Comparison of ENCODE assay signal across 8 mouse cellular contexts in genomic region chr4:129462118-129462517, GRCm38 (mm10). TPM values are rescaled to one million over a fixed set of nuclear protein-coding genes. Genes with fewer than 3 reads are reported as not detected.
DNase-seq lines count a peak whose midpoint lies in the region; ATAC-seq and TF ChIP-seq lines count a peak whose summit lies in the region.

No protein-coding gene starts in this region.

- DNase-seq in lung, embryonic 14.5 days, result no peak
- DNase-seq in lung, postnatal 36 days, result no peak
- no peak for DNase-seq in hindbrain, postnatal 0 days (ENCODE audit: low spot score)
- peak; percentile 82 for DNase-seq in midbrain, embryonic 11.5 days (ENCODE audit: low spot score, missing footprints)
- no peak for DNase-seq in thymus, postnatal 14 days
- no peak for DNase-seq in layer of hippocampus, adult 9-11 months
- no peak for DNase-seq in urinary bladder, postnatal 10 days (ENCODE audit: low spot score)

- no peak for TF ChIP-seq CTCF in lung, embryonic 14.5 days (IDR thresholded peaks at IDR 0.05; ENCODE audit: low read depth)
- TF ChIP-seq CTCF in hindbrain, postnatal 0 days (IDR thresholded peaks at IDR 0.05; ENCODE audit: low read depth), result no peak

- 43% methylated on average over 3 of the region's 3 CpGs for WGBS in lung, embryonic 14.5 days
- WGBS in hindbrain, postnatal 0 days, result 35% methylated on average over 3 of the region's 3 CpGs
- 50% methylated on average over 3 of the region's 3 CpGs for WGBS in midbrain, embryonic 11.5 days

- H3K27ac ChIP-seq in lung, embryonic 14.5 days (ENCODE audit: low read depth), result peak overlapping the region; percentile 80
- H3K27ac ChIP-seq in brown adipose tissue, adult 24 weeks (replicated peaks; ENCODE audit: low read depth, low read length), result peak overlapping the region; percentile 87
- H3K27ac ChIP-seq in hindbrain, postnatal 0 days, result peak overlapping the region; percentile 76
- no peak overlapping the region for H3K27ac ChIP-seq in midbrain, embryonic 11.5 days (ENCODE audit: low read depth, low read length)

- no peaks in the 10 kb centered on the region for H3K27me3 ChIP-seq in lung, embryonic 14.5 days (ENCODE audit: insufficient read depth, low read length)
- H3K27me3 ChIP-seq in hindbrain, postnatal 0 days (ENCODE audit: insufficient read depth, low read length), result no peaks in the 10 kb centered on the region
- no peaks in the 10 kb centered on the region for H3K27me3 ChIP-seq in midbrain, embryonic 11.5 days (ENCODE audit: control insufficient read depth, insufficient read depth, low read length)

- ATAC-seq in lung, embryonic 14.5 days (ENCODE audit: insufficient read depth), result no peak
- no peak for ATAC-seq in hindbrain, postnatal 0 days
- ATAC-seq in midbrain, embryonic 11.5 days (ENCODE audit: low FRiP score), result no peak

- peak overlapping the region; percentile 77 for H3K4me2 ChIP-seq in lung, embryonic 14.5 days
- peak overlapping the region; percentile 69 for H3K4me2 ChIP-seq in hindbrain, postnatal 0 days (ENCODE audit: low read depth, low read length)
- peak overlapping the region; percentile 84 for H3K4me2 ChIP-seq in midbrain, embryonic 11.5 days

- H3K36me3 ChIP-seq in lung, embryonic 14.5 days (ENCODE audit: insufficient read depth), result peaks cover 24% of the 10 kb centered on the region
- H3K36me3 ChIP-seq in hindbrain, postnatal 0 days (ENCODE audit: insufficient read depth, low read length), result peaks cover 27% of the 10 kb centered on the region
- H3K36me3 ChIP-seq in midbrain, embryonic 11.5 days (ENCODE audit: control insufficient read depth, insufficient read depth, low read length), result 0 out of 2 replicates have a peak, but pooled peaks cover 6% of the 10 kb centered on the region

- H3K4me3 ChIP-seq in lung, embryonic 14.5 days (ENCODE audit: low read depth, low read length), result peak overlapping the region; percentile 84
- peak overlapping the region; percentile 79 for H3K4me3 ChIP-seq in brown adipose tissue, adult 24 weeks (ENCODE audit: insufficient read depth, low read depth, low read length)
- peak overlapping the region; percentile 87 for H3K4me3 ChIP-seq in hindbrain, postnatal 0 days (ENCODE audit: low read length)
- H3K4me3 ChIP-seq in midbrain, embryonic 11.5 days (ENCODE audit: low read depth, low read length), result peak overlapping the region; percentile 93

- H3K4me1 ChIP-seq in lung, embryonic 14.5 days (ENCODE audit: insufficient read depth), result peaks cover 3% of the 10 kb centered on the region; the same call in 1 of the 2 replicates
- H3K4me1 ChIP-seq in brown adipose tissue, adult 24 weeks (ENCODE audit: control insufficient read depth, insufficient read depth, insufficient read length, low read length), result peaks cover 5% of the 10 kb centered on the region
- H3K4me1 ChIP-seq in hindbrain, postnatal 0 days (ENCODE audit: insufficient read depth, low read length), result peaks cover 7% of the 10 kb centered on the region; the same call in 1 of the 2 replicates
- H3K4me1 ChIP-seq in midbrain, embryonic 11.5 days (ENCODE audit: control insufficient read depth, insufficient read depth, low read length), result peaks cover 13% of the 10 kb centered on the region

- no peaks in the 10 kb centered on the region for H3K9me3 ChIP-seq in lung, embryonic 14.5 days (ENCODE audit: low read depth, low read length)
- H3K9me3 ChIP-seq in hindbrain, postnatal 0 days (ENCODE audit: low read length), result no peaks in the 10 kb centered on the region
- no peaks in the 10 kb centered on the region for H3K9me3 ChIP-seq in midbrain, embryonic 11.5 days (ENCODE audit: control insufficient read depth, low read length)

- peak overlapping the region; percentile 73 for H3K9ac ChIP-seq in lung, embryonic 14.5 days
- peak overlapping the region; percentile 75 for H3K9ac ChIP-seq in hindbrain, postnatal 0 days (replicated peaks; ENCODE audit: low read length)
- peak overlapping the region; percentile 75 for H3K9ac ChIP-seq in midbrain, embryonic 11.5 days (ENCODE audit: low read length)

RNA-seq across cellular contexts. Expression of gene Bsdc1, which starts 0.7 kb away (rescaled TPM):
- 20.5 and 20.9 TPM in 2 replicates for polyA plus RNA-seq in lung, embryonic 14.5 days (2014; fragmentation: Nextera tagmentation; extraction: Ambion mirVana)
- polyA plus RNA-seq in brown adipose tissue, adult 24 weeks (2012; ENCODE audit: insufficient read depth, insufficient read length, missing spikeins), result 24.8 and 35.7 TPM in 2 replicates
- 55.2 and 60.6 TPM in 2 replicates for total RNA-seq in hindbrain, postnatal 0 days (2014; rRNA removed)
- 25.3 and 27.1 TPM in 2 replicates for polyA plus RNA-seq in hindbrain, postnatal 0 days (2015; fragmentation: Nextera tagmentation; extraction: Ambion mirVana)
- polyA plus RNA-seq in midbrain, embryonic 11.5 days (2014; fragmentation: Nextera tagmentation; extraction: Ambion mirVana), result 23.3 and 23.7 TPM in 2 replicates

RNA-seq across cellular contexts. Expression of gene Zbtb8b, which starts 21.5 kb away (rescaled TPM):
- 1.3 and 2.8 TPM in 2 replicates for polyA plus RNA-seq in lung, embryonic 14.5 days (2014; fragmentation: Nextera tagmentation; extraction: Ambion mirVana)
- polyA plus RNA-seq in brown adipose tissue, adult 24 weeks (2012; ENCODE audit: insufficient read depth, insufficient read length, missing spikeins), result not detected in 2 replicates
- 9.7 and 15.3 TPM in 2 replicates for total RNA-seq in hindbrain, postnatal 0 days (2014; rRNA removed)
- 11.3 and 12.9 TPM in 2 replicates for polyA plus RNA-seq in hindbrain, postnatal 0 days (2015; fragmentation: Nextera tagmentation; extraction: Ambion mirVana)
- polyA plus RNA-seq in midbrain, embryonic 11.5 days (2014; fragmentation: Nextera tagmentation; extraction: Ambion mirVana), result 2.0 and 2.4 TPM in 2 replicates

RNA-seq across cellular contexts. Expression of gene Tssk3, which starts 28.7 kb away (rescaled TPM):
- not detected in 2 replicates for polyA plus RNA-seq in lung, embryonic 14.5 days (2014; fragmentation: Nextera tagmentation; extraction: Ambion mirVana)
- not detected in 2 replicates for polyA plus RNA-seq in brown adipose tissue, adult 24 weeks (2012; ENCODE audit: insufficient read depth, insufficient read length, missing spikeins)
- total RNA-seq in hindbrain, postnatal 0 days (2014; rRNA removed), result not detected in 2 replicates
- 1.1 and 1.3 TPM in 2 replicates for polyA plus RNA-seq in hindbrain, postnatal 0 days (2015; fragmentation: Nextera tagmentation; extraction: Ambion mirVana)
- polyA plus RNA-seq in midbrain, embryonic 11.5 days (2014; fragmentation: Nextera tagmentation; extraction: Ambion mirVana), result not detected in 2 replicates

RNA-seq across cellular contexts. Expression of gene Fam229a, which starts 28.9 kb away (rescaled TPM):
- polyA plus RNA-seq in lung, embryonic 14.5 days (2014; fragmentation: Nextera tagmentation; extraction: Ambion mirVana), result not detected in 2 replicates
- not detected in 2 replicates for polyA plus RNA-seq in brown adipose tissue, adult 24 weeks (2012; ENCODE audit: insufficient read depth, insufficient read length, missing spikeins)
- 3.9 TPM in 1 of 2 replicates, not detected in the other for total RNA-seq in hindbrain, postnatal 0 days (2014; rRNA removed)
- polyA plus RNA-seq in hindbrain, postnatal 0 days (2015; fragmentation: Nextera tagmentation; extraction: Ambion mirVana), result 3.0 and 3.1 TPM in 2 replicates
- not detected in 2 replicates for polyA plus RNA-seq in midbrain, embryonic 11.5 days (2014; fragmentation: Nextera tagmentation; extraction: Ambion mirVana)

RNA-seq across cellular contexts. Expression of gene Marcksl1, which starts 51.3 kb away (rescaled TPM):
- 799 and 847 TPM in 2 replicates for polyA plus RNA-seq in lung, embryonic 14.5 days (2014; fragmentation: Nextera tagmentation; extraction: Ambion mirVana)
- polyA plus RNA-seq in brown adipose tissue, adult 24 weeks (2012; ENCODE audit: insufficient read depth, insufficient read length, missing spikeins), result 3.5 and 4.9 TPM in 2 replicates
- 1,438 and 1,538 TPM in 2 replicates for total RNA-seq in hindbrain, postnatal 0 days (2014; rRNA removed)
- polyA plus RNA-seq in hindbrain, postnatal 0 days (2015; fragmentation: Nextera tagmentation; extraction: Ambion mirVana), result 1,583 and 1,620 TPM in 2 replicates
- polyA plus RNA-seq in midbrain, embryonic 11.5 days (2014; fragmentation: Nextera tagmentation; extraction: Ambion mirVana), result 1,816 and 1,974 TPM in 2 replicates
